Mouse (Mus musculus) spleen, adult 2 months (tissue): ENCODE measurements around the gene Zpbp2.

Experiments used
- CTCF ChIP-seq: fragments of 200-500 bp; IDR thresholded peaks from 2 replicates; pipeline ENCODE4 v1.5.1; 2011; ENCODE audit warnings: mild to moderate bottlenecking, inconsistent platforms; ENCODE audit not compliant: insufficient read depth, insufficient read length, insufficient replicate concordance; ENCODE audit errors: extremely low read depth
- POLR2A ChIP-seq: fragments of 200-500 bp; IDR thresholded peaks from 2 replicates; pipeline ENCODE4 v1.6.1; 2011; ENCODE audit warnings: low read depth, low read length, inconsistent platforms

DNA sequence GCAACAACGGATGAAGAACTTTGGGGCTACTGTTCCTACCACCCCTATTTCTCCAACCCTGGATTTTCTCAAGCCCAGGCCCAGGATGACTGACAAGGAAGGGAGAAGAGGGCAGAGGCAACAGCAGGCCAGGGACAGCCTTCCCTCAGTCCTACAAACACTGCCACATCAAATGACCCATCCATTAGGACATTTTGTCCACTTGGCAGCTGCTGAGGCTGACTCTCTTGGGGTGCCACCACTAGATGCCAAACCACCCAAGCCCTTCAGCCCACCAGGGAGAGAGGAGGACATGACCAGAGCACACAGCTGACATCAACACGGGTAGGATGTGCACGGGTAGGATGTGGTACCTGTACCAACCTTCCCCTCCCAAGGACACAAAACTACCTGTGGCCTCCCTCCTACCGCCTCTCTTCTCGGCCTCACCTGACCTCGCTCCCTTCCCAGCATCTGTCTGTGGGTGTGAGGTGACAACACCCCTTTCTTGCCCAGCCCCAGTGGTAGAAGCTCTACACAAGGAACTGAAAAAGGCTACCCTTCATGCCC is 33.8 kb downstream of the Zpbp2 start:
- TF ChIP-seq POLR2A (no peak), CTCF (no peak)
